Mouse (Mus musculus): ENCODE data around the gene Oas1d. TPM values are rescaled to one million over a fixed set of nuclear protein-coding genes. Genes with fewer than 3 reads are reported as not detected.
"Not testable (repeated sequence)": the region's sequence is repeated elsewhere in the genome, so short reads cannot be mapped to it uniquely, and the experiment has no call there.

Oas1d gene
- total RNA-seq, 1 experiment, result 1.2 TPM

- Histone ChIP-seq H3K4me3 (ENCODE audit: insufficient read depth in 1 of 2, low read depth in 1 of 2, low read length in 2 of 2, poor library complexity in 1 of 2, severe bottlenecking in 1 of 2) (no peak overlapping the region), H3K36me3 (ENCODE audit: control insufficient read depth, insufficient read depth, low read length, poor library complexity, severe bottlenecking) (no peaks in the 10 kb centered on the region), H3K9me3 (ENCODE audit: control insufficient read depth, insufficient read depth, low read depth, low read length) (no peaks in the 10 kb centered on the region), H3K27ac (ENCODE audit: insufficient read depth, low read depth, low read length, poor library complexity, severe bottlenecking) (peak overlapping the region; percentile 10; the same call in 1 of the 2 replicates), H3K4me1 (ENCODE audit: control insufficient read depth in 2 of 2, insufficient read depth in 2 of 2, low read length in 2 of 2, poor library complexity in 1 of 2) (peaks cover 2 to 11% of the 10 kb centered on the region in 2 experiments; a peak in 1 of 4 replicates), H3K9ac (ENCODE audit: insufficient read depth, low read depth, low read length, poor library complexity, severe bottlenecking) (no peak overlapping the region)
- DNase-seq (ENCODE audit: low read depth, low spot score), result no peak
- TF ChIP-seq HCFC1 (IDR thresholded peaks at IDR 0.05; ENCODE audit: borderline replicate concordance, insufficient read depth, low read length), result no peak
- TF ChIP-seq ZC3H11A (IDR thresholded peaks at IDR 0.05; ENCODE audit: borderline replicate concordance, low read depth, low read length), result no peak
- TF ChIP-seq CHD2 (IDR thresholded peaks at IDR 0.05; ENCODE audit: low read depth, low read length), result no peak
- TF ChIP-seq ZNF384 (IDR thresholded peaks at IDR 0.05; ENCODE audit: low read depth, low read length), result no peak
- no peak for TF ChIP-seq MAFK (IDR thresholded peaks at IDR 0.05; ENCODE audit: insufficient read depth, low read depth, low read length)
- in situ Hi-C loops (cut with MboI; ENCODE audit: low sequenced_read_pairs in 2 of 2, unreplicated experiment in 2 of 2), result no loop called here
These were observed 6.0 kb upstream of the Oas1d start for GRCm38 (mm10) chr5:120908196-120908920.

DNA sequence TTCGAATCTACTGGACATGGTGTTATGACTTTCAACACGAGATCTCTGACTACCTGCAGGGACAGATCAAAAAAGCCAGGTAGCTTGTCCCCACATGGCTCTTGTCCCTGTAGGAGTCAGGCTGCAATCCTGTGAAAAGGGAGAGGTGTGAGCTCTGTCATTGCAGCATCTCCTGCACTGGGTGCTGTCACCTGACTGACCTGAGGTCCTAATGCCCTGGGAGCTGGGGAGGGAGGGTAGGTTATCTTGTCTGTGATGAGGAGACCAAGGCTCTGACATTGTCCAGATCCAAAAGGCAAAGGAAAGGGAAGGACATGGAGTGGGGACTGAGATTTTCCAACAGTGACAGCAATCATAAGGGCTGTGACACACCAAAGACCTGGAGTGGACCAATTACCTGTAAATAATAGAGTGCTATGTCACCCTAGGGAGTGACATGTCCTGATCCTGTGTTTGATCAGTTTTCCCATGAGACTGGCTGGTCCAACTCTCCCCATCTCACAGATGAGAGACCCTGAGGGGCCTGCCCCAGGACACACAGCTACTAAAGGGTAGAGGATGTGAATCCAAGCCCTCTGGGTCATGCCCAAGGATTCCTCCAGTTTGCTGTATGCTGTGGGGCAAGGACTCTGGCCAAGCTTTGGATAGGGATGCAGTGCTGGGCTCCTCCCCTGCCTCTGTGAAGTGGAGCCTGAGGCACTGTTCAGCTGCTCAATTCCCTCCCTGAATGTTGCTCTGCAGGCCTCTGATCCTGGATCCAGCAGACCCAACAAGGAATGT, 5.0 kb downstream of the Oas1d start:
- DNase-seq (ENCODE audit: low read depth, low spot score); H3K9me3 ChIP-seq (ENCODE audit: control insufficient read depth, insufficient read depth, low read depth, low read length); H3K36me3 ChIP-seq (ENCODE audit: control insufficient read depth, insufficient read depth, low read length, poor library complexity, severe bottlenecking); H3K27ac ChIP-seq (ENCODE audit: insufficient read depth, low read depth, low read length, poor library complexity, severe bottlenecking); H3K9ac ChIP-seq (ENCODE audit: insufficient read depth, low read depth, low read length, poor library complexity, severe bottlenecking); H3K4me1 ChIP-seq (ENCODE audit: control insufficient read depth in 2 of 2, insufficient read depth in 2 of 2, low read length in 2 of 2, poor library complexity in 1 of 2); H3K4me3 ChIP-seq (ENCODE audit: insufficient read depth in 1 of 2, low read depth in 1 of 2, low read length in 2 of 2, poor library complexity in 1 of 2, severe bottlenecking in 1 of 2); in situ Hi-C loops (cut with MboI; ENCODE audit: low sequenced_read_pairs in 2 of 2, unreplicated experiment in 2 of 2): not testable (repeated sequence)

GRCm38 (mm10) chr5:120920296-120920695, 6.0 kb downstream of the Oas1d start:
- Histone ChIP-seq H3K4me3 (ENCODE audit: insufficient read depth in 1 of 2, low read depth in 1 of 2, low read length in 2 of 2, poor library complexity in 1 of 2, severe bottlenecking in 1 of 2) (no peak overlapping the region), H3K27ac (ENCODE audit: insufficient read depth, low read depth, low read length, poor library complexity, severe bottlenecking) (no peak overlapping the region; the same call in 1 of the 2 replicates), H3K9ac (ENCODE audit: insufficient read depth, low read depth, low read length, poor library complexity, severe bottlenecking) (no peak overlapping the region), H3K9me3 (ENCODE audit: control insufficient read depth, insufficient read depth, low read depth, low read length) (no peaks in the 10 kb centered on the region), H3K4me1 (ENCODE audit: control insufficient read depth in 2 of 2, insufficient read depth in 2 of 2, low read length in 2 of 2, poor library complexity in 1 of 2) (no peaks in the 10 kb centered on the region), H3K36me3 (ENCODE audit: control insufficient read depth, insufficient read depth, low read length, poor library complexity, severe bottlenecking) (no peaks in the 10 kb centered on the region)
- TF ChIP-seq ZNF384 (IDR thresholded peaks at IDR 0.05; ENCODE audit: low read depth, low read length) (no peak), MAFK (IDR thresholded peaks at IDR 0.05; ENCODE audit: insufficient read depth, low read depth, low read length) (no peak), HCFC1 (IDR thresholded peaks at IDR 0.05; ENCODE audit: borderline replicate concordance, insufficient read depth, low read length) (no peak), ZC3H11A (IDR thresholded peaks at IDR 0.05; ENCODE audit: borderline replicate concordance, low read depth, low read length) (no peak), CHD2 (IDR thresholded peaks at IDR 0.05; ENCODE audit: low read depth, low read length) (no peak)
- no peak for DNase-seq (ENCODE audit: low read depth, low spot score)
- in situ Hi-C loops (cut with MboI; ENCODE audit: low sequenced_read_pairs in 2 of 2, unreplicated experiment in 2 of 2), result no loop called here

- in situ Hi-C loops (cut with MboI; ENCODE audit: low sequenced_read_pairs in 2 of 2, unreplicated experiment in 2 of 2), result no loop called here
- no peaks in the 10 kb centered on the region for H3K36me3 ChIP-seq (ENCODE audit: control insufficient read depth, insufficient read depth, low read length, poor library complexity, severe bottlenecking)
- H3K4me1 ChIP-seq (ENCODE audit: control insufficient read depth in 2 of 2, insufficient read depth in 2 of 2, low read length in 2 of 2, poor library complexity in 1 of 2), result no peaks in the 10 kb centered on the region
- H3K9me3 ChIP-seq (ENCODE audit: control insufficient read depth, insufficient read depth, low read depth, low read length), result no peaks in the 10 kb centered on the region
- DNase-seq (ENCODE audit: low read depth, low spot score), result no peak
- H3K4me3 ChIP-seq (ENCODE audit: insufficient read depth in 1 of 2, low read depth in 1 of 2, low read length in 2 of 2, poor library complexity in 1 of 2, severe bottlenecking in 1 of 2), result no peak overlapping the region
- no peak for TF ChIP-seq CHD2 (IDR thresholded peaks at IDR 0.05; ENCODE audit: low read depth, low read length)
- no peak for TF ChIP-seq HCFC1 (IDR thresholded peaks at IDR 0.05; ENCODE audit: borderline replicate concordance, insufficient read depth, low read length)
- no peak for TF ChIP-seq ZC3H11A (IDR thresholded peaks at IDR 0.05; ENCODE audit: borderline replicate concordance, low read depth, low read length)
- no peak for TF ChIP-seq ZNF384 (IDR thresholded peaks at IDR 0.05; ENCODE audit: low read depth, low read length)
- TF ChIP-seq MAFK (IDR thresholded peaks at IDR 0.05; ENCODE audit: insufficient read depth, low read depth, low read length), result no peak
- no peak overlapping the region for H3K9ac ChIP-seq (ENCODE audit: insufficient read depth, low read depth, low read length, poor library complexity, severe bottlenecking)
- no peak overlapping the region for H3K27ac ChIP-seq (ENCODE audit: insufficient read depth, low read depth, low read length, poor library complexity, severe bottlenecking)
These were observed 9.6 kb downstream of the Oas1d start for GRCm38 (mm10) chr5:120923969-120924368.

GRCm38 (mm10) chr5:120924520-120924919, 10.2 kb downstream of the Oas1d start:
- H3K4me1 ChIP-seq (ENCODE audit: control insufficient read depth in 2 of 2, insufficient read depth in 2 of 2, low read length in 2 of 2, poor library complexity in 1 of 2); DNase-seq (ENCODE audit: low read depth, low spot score); H3K4me3 ChIP-seq (ENCODE audit: insufficient read depth in 1 of 2, low read depth in 1 of 2, low read length in 2 of 2, poor library complexity in 1 of 2, severe bottlenecking in 1 of 2); H3K36me3 ChIP-seq (ENCODE audit: control insufficient read depth, insufficient read depth, low read length, poor library complexity, severe bottlenecking); H3K9ac ChIP-seq (ENCODE audit: insufficient read depth, low read depth, low read length, poor library complexity, severe bottlenecking); H3K27ac ChIP-seq (ENCODE audit: insufficient read depth, low read depth, low read length, poor library complexity, severe bottlenecking); H3K9me3 ChIP-seq (ENCODE audit: control insufficient read depth, insufficient read depth, low read depth, low read length); in situ Hi-C loops (cut with MboI; ENCODE audit: low sequenced_read_pairs in 2 of 2, unreplicated experiment in 2 of 2): not testable (repeated sequence)

DNA sequence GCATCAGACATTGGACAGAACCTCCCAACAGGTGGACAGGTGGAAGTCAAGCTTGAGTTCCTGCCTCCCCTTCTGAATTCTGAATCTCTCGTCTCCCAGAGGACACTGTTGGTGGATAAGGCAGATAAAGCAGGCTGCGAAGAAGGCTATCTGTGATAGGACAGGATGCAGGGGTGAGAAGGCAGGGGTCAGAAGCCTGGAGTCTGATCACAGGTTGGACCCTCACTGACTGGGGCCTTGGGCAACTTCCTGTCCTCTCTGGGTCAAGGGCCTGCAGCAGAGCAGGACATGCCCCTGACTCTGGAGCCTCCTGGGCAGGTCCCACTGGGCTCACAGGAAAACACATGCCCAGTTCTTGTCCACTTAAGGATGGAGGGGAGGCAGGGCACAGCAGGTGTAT, 12.0 kb downstream of the Oas1d start:
- H3K4me3 ChIP-seq (ENCODE audit: insufficient read depth in 1 of 2, low read depth in 1 of 2, low read length in 2 of 2, poor library complexity in 1 of 2, severe bottlenecking in 1 of 2); H3K36me3 ChIP-seq (ENCODE audit: control insufficient read depth, insufficient read depth, low read length, poor library complexity, severe bottlenecking); H3K4me1 ChIP-seq (ENCODE audit: control insufficient read depth in 2 of 2, insufficient read depth in 2 of 2, low read length in 2 of 2, poor library complexity in 1 of 2); H3K9me3 ChIP-seq (ENCODE audit: control insufficient read depth, insufficient read depth, low read depth, low read length); H3K9ac ChIP-seq (ENCODE audit: insufficient read depth, low read depth, low read length, poor library complexity, severe bottlenecking); DNase-seq (ENCODE audit: low read depth, low spot score); in situ Hi-C loops (cut with MboI; ENCODE audit: low sequenced_read_pairs in 2 of 2, unreplicated experiment in 2 of 2); H3K27ac ChIP-seq (ENCODE audit: insufficient read depth, low read depth, low read length, poor library complexity, severe bottlenecking): not testable (repeated sequence)
